Mouse (Mus musculus): ENCODE measurements at regions not wholly inside any gene's neighbourhood (a gene's known extent, or its start where the extent isn't known, plus 50 kb on each side); places are given as distances from the start of the nearest gene placed in this dataset.

- no peak for DNase-seq (ENCODE audit: low read depth, low spot score)
These were observed 150.3 kb downstream of the Rnf152 start for GRCm38 (mm10) chr1:105206216-105206615.

DNA sequence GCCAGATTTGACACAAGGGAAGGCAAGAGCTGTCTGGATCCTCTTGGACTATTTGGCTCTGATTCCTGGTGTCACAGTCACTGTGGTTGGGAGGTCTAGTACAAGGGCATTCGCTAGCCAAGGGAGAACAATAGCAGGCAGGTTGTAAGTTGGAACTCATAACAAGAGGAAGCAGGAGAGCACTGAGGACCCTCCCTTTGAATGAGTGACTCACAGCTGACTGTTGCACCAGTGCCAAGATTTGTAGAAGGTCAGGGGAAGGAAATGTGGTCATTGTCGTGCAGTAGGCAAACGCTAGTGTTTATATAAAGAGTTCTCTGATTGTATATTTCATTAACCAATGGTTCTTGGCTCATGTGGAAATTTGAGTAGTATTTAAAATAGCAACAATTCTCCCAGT, 157.2 kb downstream of the Rnf152 start:
- no peak for DNase-seq (ENCODE audit: low read depth, low spot score)

GRCm38 (mm10) chr1:105191126-105191525, 165.4 kb downstream of the Rnf152 start:
- no peak for DNase-seq (ENCODE audit: low read depth, low spot score)

DNA sequence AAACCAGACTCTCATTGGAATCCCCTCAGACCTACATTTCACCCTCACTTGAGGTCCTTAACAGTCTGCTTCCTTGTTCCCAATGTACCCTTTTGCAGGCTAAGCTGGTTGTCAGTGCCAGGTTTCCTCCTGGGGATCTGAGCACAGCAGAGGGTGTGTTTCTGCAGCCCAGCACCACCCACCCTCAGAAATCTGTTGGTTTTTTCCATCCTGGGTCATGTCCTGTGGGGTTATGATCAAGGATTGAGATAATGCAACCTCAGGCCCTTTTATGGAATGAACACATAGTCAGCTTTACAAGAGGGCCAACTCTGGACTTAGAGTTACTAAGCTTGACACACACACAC, 167.6 kb downstream of the Rnf152 start:
- DNase-seq (ENCODE audit: low read depth, low spot score), result no peak

DNA sequence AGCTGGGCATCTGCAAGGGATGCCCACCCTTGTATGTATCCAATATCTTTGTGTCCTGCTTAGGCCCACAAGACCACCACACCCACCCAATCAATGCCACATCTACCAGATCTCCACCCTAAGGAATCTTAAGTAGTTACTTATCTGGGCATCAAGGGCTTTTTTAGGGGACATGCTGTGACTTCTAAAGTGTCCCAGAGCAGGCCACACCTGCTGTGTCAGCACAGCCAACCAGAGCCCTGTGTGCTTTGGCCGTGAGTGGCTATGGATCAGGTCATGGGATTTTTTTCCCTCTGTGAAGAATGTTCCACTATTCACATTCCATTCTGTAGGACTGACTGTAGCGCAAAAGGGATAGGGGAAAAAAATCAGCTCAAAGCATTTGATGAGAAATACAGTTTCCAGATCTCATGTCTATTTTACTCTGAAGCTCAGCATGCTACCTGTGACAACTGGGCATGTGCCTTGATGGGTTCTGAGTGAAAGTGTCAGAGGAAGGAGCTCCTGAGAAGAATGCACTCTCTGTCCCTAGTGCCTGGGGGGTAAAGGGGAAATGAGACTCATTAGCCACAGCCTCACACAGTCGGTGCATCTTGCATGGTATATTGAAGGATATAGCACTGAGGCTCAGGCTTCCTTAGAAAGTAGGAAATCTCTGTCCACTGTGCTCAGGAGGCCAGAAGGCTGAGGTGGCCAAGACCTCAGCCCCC, 168.1 kb downstream of the Rnf152 start:
- peak; percentile 6 for DNase-seq (ENCODE audit: low read depth, low spot score)

DNA sequence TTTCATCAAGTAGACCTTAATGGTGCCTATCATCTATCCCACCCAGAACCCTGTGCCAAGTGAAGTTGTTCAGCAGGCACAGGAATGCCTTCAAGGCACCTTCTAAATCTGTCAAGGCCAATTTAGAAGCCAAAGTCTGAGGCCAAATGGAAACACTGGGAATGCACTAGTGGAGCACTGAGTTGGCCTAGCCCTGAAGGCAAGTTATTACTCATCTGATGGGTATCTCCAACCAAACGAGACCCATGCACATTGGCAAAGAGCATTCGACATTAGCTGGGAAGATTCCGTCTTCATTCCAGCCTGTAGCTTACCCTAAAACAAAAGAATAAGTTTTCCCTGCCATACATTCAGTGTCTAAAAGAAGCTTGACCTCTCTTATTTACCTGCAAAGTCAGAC, 172.0 kb downstream of the Rnf152 start:
- DNase-seq (ENCODE audit: low read depth, low spot score), result no peak

- DNase-seq (ENCODE audit: low read depth, low spot score), result no peak
These were observed 177.1 kb downstream of the Rnf152 start for GRCm38 (mm10) chr1:105179371-105179823.

- DNase-seq (ENCODE audit: low read depth, low spot score), result no peak
These were observed 177.7 kb downstream of the Rnf152 start for GRCm38 (mm10) chr1:105178773-105179172.

- no peak for DNase-seq (ENCODE audit: low read depth, low spot score)
These were observed 178.6 kb downstream of the Rnf152 start for GRCm38 (mm10) chr1:105177938-105178337.

DNA sequence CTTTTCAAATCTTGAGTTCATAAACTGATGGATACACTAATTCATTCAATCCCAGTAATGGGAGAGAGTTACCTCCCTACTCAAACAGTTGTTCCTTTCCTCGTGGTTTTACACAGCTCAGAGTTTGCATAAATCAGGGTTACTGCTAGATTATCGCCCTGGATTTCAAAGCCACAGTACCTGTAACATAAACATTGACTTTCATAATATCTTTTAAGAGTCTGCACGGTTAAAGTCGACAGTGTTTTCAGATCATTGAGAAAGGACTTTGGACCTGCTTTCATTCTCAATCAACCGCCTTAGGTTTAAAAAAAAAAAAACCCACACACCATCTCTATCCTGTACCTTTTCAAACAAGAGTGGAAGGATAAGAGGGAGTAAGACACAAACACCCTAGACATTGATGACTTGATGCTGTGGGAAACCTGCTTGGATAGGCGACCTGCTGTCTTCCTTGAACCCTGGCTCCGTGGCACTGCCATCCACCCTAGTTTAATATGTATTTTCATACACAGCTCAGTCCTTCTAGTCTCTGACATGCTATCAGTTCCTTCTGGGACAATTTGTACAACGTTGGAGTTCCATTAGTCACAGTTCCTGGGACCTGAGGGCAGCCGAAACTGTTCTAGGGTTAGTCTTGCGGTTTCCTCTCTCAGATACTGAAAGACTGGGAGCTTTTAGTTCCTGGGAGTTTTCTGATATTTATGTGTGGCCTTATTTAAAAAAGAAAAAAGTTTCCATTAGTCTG, 179.3 kb downstream of the Rnf152 start:
- DNase-seq (ENCODE audit: low read depth, low spot score), result no peak

DNA sequence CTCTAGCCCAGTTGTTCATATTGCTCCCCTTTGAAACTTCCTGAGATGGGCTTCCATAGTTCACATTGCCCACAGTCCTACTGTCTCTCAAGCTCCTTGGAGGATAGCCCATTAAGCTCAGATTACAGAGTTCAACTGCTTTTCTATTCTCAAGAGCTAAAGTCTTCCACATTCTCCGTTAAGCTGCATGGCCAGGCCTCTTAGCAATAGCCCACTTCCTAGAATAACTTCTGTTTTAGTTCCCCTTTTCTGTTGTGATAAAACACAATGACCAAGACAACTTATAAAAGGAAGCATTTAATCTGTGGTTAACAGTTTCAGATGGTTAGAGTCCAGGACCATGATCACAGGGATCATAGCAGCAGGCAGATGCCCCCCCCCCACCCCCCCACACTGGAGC, 185.5 kb downstream of the Rnf152 start:
- DNase-seq (ENCODE audit: low read depth, low spot score), result no peak

- no peak for DNase-seq (ENCODE audit: low read depth, low spot score)
These were observed 186.4 kb downstream of the Rnf152 start for GRCm38 (mm10) chr1:105170114-105170506.

DNA sequence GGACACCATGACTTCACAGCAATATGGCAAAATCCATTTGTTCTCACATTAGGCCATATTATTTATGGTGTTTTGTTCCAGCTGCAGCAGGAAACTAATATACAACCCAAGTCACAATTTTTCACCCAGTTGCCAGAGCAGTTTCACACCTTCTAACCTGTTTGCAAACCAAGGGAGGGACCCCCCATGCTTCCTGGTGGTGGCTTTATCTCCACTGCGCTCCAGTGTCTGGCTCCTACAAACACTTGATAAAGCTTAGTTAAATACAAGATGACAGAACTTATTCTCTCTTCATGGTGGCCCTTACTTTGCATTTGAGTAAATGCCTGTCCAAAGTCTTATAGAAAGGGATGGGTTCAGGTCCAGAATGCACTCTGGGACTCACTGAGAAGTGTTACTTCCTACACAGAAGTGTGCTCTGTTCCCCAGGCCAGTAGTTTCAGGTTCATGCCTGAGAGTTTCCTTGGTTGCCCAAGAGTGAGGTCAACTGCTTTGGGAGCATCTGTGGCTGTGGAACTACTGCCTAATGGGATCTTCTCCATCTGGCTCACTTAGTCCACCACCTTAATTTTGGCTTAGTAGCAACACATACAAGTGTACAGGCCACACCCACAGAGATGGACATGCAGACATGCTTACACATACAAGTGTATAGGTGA, 186.9 kb downstream of the Rnf152 start:
- no peak for DNase-seq (ENCODE audit: low read depth, low spot score)

DNA sequence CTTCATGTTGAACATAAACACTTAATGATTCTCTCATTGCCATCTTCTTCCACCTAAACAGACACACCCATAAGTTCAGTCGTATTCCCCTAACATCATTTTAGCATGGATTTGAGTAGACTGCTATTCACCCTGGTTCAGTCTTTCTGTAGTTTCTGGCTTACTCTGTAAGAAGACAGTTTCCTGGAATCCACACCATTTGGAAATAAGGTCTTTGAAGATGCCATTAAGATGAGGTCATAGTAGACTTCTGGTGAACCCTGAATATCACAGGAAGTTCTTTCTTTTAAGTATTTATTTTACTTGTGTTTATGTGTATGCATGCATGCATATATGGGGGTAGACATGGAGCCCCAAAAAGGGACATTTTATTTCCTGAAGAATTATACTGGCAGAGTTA, 187.7 kb downstream of the Rnf152 start:
- no peak for DNase-seq (ENCODE audit: low read depth, low spot score)

DNA sequence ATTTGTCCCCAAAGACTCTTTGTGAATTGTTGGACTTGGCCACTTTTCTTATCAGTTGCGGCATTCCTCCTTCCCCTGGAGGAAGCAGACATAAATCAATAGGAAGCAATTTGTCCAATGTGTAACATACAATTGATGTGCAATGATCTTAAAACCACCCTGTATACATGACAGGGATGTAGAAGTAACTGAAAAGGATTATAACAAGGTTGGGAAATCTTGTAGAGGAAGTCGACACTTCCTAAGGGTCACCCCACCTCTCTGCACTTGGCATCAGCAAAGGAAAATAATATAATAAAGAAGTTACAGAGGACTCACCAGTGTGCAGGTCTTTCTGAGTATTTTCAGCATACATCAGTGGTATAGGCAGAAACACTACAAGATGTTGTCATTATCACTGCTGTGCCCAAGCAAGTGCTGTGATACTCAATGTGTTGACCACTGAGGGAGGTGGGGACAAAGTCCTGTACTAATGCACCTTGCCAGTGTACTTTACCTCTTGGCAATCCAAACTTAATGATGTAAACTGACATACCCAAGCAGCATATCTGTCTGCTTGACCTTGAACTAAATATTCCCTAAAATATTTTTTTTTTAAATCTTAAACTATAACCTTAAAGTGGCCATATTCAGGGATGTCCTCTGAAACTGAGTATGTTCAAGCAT, 198.9 kb downstream of the Rnf152 start:
- DNase-seq (ENCODE audit: low read depth, low spot score), result no peak

- no peak for DNase-seq (ENCODE audit: low read depth, low spot score)
These were observed 204.2 kb downstream of the Rnf152 start for GRCm38 (mm10) chr1:105152175-105152828.

GRCm38 (mm10) chr1:105151466-105151846, 205.1 kb downstream of the Rnf152 start:
- no peak for DNase-seq (ENCODE audit: low read depth, low spot score)

DNA sequence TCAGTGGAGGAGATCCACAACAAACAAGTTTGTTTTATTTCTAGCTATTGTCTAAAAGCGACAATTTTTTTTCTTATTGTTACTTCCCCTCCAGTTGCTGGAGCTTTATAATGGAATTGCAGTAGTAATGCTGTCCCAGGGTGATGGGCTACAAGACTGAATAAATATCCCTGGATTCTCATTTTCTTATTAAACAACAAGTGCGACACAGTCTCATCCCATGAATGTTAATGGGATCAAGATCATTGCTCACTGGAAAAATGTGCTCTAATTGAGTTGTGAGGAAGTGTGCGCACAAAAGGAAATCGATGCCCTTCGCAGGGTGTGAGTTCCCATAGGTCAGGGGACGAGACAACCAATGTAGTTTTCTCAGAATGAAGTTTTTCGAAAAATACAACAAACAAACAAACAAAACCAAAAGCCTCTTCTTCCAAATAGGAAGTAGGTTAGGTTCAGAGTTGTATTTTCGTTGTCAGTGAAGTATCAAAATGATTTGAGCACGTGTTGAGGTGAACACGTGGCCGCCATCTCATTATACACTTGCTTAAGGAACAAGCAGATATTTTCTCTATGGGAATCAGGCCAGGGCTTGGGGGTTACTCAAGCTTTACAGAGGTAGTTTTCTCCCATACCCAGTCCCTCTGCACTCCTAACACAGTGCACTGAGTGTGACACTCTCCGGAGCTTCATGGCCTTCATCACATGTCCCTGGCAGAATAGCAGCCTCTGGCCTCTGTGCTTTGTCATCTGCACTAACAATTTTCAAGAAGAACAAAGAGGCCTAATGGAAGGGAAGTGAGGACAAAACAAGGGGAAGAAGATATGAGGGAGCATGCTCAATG, 205.7 kb downstream of the Rnf152 start:
- no peak for DNase-seq (ENCODE audit: low read depth, low spot score)

GRCm38 (mm10) chr1:105148792-105149191, 207.7 kb downstream of the Rnf152 start:
- DNase-seq (ENCODE audit: low read depth, low spot score), result no peak

- no peak for DNase-seq (ENCODE audit: low read depth, low spot score)
These were observed 208.5 kb downstream of the Rnf152 start for GRCm38 (mm10) chr1:105148048-105148447.

- DNase-seq (ENCODE audit: low read depth, low spot score), result no peak
These were observed 232.6 kb downstream of the Rnf152 start for GRCm38 (mm10) chr1:105123936-105124335.

All from ZHBTc4 (cell line).